Mouse (Mus musculus): ENCODE data around the gene Fndc11. TPM values are rescaled to one million over a fixed set of nuclear protein-coding genes. Genes with fewer than 3 reads are reported as not detected.
A peak's percentile ranks its signal among the peaks of the same experiment; 100 is the strongest.
"Not testable (repeated sequence)": the region's sequence is repeated elsewhere in the genome, so short reads cannot be mapped to it uniquely, and the experiment has no call there.

The Fndc11 gene
- polyA plus RNA-seq (2015; fragmentation: Nextera tagmentation; extraction: Ambion mirVana): 0.20 and 0.23 TPM in 2 replicates

- WGBS: 2% methylated on average over 25 of the region's 25 CpGs
- peak; percentile 87 for ATAC-seq (ENCODE audit: insufficient number of reproducible peaks, low FRiP score, low TSS enrichment, low read depth)
- Histone ChIP-seq H3K27ac (replicated peaks) (peak within 1 kb of the TSS; percentile 34; the same call in 1 of the 2 replicates), H3K9me3 (replicated peaks) (no peaks in the 10 kb centered on the region), H3K9ac (no peak within 1 kb of the TSS), H3K4me1 (peaks cover 13% of the 10 kb centered on the region), H3K4me2 (replicated peaks) (peak within 1 kb of the TSS; percentile 60), H3K36me3 (no peaks in the 10 kb centered on the region), H3K4me3 (replicated peaks) (peak within 1 kb of the TSS; percentile 34), H3K27me3 (0 out of 2 replicates have a peak, but pooled peaks cover 4% of the 10 kb centered on the region)
Measured at GRCm38 (mm10) chr2:181219538-181220216, at the start of gene Fndc11. Gene Fndc11 (plus strand): TSS chr2:181220013.

GRCm38 (mm10) chr2:181174646-181175045, 45.2 kb upstream of the Fndc11 start:
- Histone ChIP-seq H3K27ac (replicated peaks) (no peak overlapping the region), H3K4me2 (replicated peaks) (no peak overlapping the region), H3K4me3 (replicated peaks) (no peak overlapping the region), H3K9me3 (replicated peaks) (no peaks in the 10 kb centered on the region), H3K9ac (no peak overlapping the region), H3K4me1 (no peaks in the 10 kb centered on the region), H3K36me3 (no peaks in the 10 kb centered on the region), H3K27me3 (no peaks in the 10 kb centered on the region)
- no peak for ATAC-seq (ENCODE audit: insufficient number of reproducible peaks, low FRiP score, low TSS enrichment, low read depth)
- 81% methylated on average over 3 of the region's 3 CpGs for WGBS

DNA sequence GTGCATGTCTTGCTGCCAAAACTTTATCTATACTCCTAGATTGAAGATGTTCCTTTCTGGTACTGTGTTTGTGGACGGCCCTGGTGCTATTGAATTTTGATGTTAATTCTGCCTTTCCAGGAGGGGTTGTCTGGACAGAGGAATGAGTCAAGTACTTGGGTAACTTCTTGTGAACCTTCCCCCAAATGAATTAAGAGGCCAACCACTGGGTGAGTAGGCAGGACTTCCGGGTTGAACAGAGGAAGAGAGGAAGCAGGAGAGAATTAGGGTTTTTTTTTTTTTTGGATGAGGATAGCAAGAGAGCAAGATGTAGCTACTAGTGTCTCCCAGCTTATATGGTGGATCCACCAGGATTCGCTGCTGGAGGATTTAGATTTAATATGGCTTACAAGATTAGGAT, 41.8 kb upstream of the Fndc11 start:
- H3K9me3 ChIP-seq (replicated peaks): no peaks in the 10 kb centered on the region
- no peak overlapping the region for H3K27ac ChIP-seq (replicated peaks)
- 76% methylated on average over 3 of the region's 3 CpGs for WGBS
- H3K4me1 ChIP-seq: no peaks in the 10 kb centered on the region
- H3K4me2 ChIP-seq (replicated peaks): no peak overlapping the region
- no peaks in the 10 kb centered on the region for H3K27me3 ChIP-seq
- H3K4me3 ChIP-seq (replicated peaks): no peak overlapping the region
- no peaks in the 10 kb centered on the region for H3K36me3 ChIP-seq
- no peak for ATAC-seq (ENCODE audit: insufficient number of reproducible peaks, low FRiP score, low TSS enrichment, low read depth)
- H3K9ac ChIP-seq: no peak overlapping the region

DNA sequence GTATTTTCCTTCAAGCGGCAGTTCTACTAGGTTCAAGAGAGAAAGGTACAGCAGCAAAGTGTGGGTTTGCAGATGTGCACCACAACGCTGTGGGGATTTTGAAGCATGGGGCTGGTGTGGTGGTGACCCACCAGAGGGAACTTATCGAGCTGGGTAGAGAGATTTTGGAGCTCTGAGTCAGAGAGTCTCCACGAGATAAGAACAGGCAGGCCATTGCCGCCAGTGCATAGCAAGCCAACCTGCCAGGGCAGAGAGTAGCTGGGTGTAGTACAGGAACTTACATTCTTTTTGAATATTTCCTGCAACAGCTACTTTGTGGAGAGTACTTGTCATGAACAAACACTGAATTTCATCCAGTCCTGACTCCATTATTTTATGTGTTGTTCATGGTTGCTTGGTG, 41.3 kb upstream of the Fndc11 start:
- Histone ChIP-seq H3K4me1 (no peaks in the 10 kb centered on the region), H3K4me2 (replicated peaks) (no peak overlapping the region), H3K27ac (replicated peaks) (no peak overlapping the region), H3K27me3 (no peaks in the 10 kb centered on the region), H3K9ac (no peak overlapping the region), H3K9me3 (replicated peaks) (no peaks in the 10 kb centered on the region), H3K4me3 (replicated peaks) (no peak overlapping the region), H3K36me3 (no peaks in the 10 kb centered on the region)
- 76% methylated on average over 5 of the region's 5 CpGs for WGBS
- ATAC-seq (ENCODE audit: insufficient number of reproducible peaks, low FRiP score, low TSS enrichment, low read depth): no peak

DNA sequence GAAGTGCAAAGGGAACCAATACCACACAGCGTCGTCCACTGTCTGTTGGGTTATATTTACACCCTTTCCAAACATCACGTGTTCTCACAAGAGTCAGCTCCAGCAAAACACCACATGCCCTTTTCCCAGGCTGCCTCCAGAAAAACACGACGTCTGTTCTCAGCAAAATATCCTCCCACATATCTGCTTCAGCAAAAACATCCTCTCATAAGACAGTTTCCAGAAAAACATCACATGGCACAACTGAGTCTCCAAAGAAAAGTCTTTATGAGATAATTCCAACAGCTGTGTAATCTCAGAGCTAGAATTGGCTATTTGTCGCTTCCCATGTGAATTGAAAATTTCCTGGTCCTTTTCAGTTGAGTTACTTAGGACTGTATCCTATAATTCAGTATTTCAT, 38.9 kb upstream of the Fndc11 start:
- Histone ChIP-seq H3K4me1 (no peaks in the 10 kb centered on the region), H3K4me3 (replicated peaks) (no peak overlapping the region), H3K9ac (no peak overlapping the region), H3K27me3 (no peaks in the 10 kb centered on the region), H3K36me3 (no peaks in the 10 kb centered on the region), H3K9me3 (replicated peaks) (no peaks in the 10 kb centered on the region), H3K27ac (replicated peaks) (no peak overlapping the region), H3K4me2 (replicated peaks) (no peak overlapping the region)
- 81% methylated on average over 6 of the region's 6 CpGs for WGBS
- ATAC-seq (ENCODE audit: insufficient number of reproducible peaks, low FRiP score, low TSS enrichment, low read depth): no peak

DNA sequence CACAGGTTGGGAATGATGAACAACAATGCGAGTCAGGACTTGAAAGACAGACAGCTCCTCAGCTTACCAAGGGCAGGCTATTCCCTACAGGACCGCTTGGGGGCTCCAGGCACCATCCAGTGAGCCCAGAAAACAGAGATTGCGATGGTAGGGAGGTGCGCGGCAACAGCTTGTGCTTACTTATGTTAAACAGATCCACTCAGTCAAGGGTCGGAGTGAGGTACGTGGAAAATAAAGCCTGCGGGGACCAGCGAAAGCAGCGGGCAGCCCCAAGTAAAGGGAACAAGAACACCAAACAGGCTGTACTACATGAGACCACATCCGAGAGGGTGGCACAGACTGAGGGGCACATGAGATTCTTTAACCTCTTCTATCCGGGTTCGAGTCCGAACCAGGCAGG, 33.2 kb upstream of the Fndc11 start:
- Histone ChIP-seq H3K9me3 (replicated peaks) (no peaks in the 10 kb centered on the region), H3K36me3 (no peaks in the 10 kb centered on the region), H3K27me3 (no peaks in the 10 kb centered on the region), H3K4me2 (replicated peaks) (peak overlapping the region; percentile 83), H3K27ac (replicated peaks) (peak overlapping the region; percentile 94), H3K4me3 (replicated peaks) (peak overlapping the region; percentile 79), H3K9ac (peak overlapping the region; percentile 88; the same call in 1 of the 2 replicates), H3K4me1 (peaks cover 12% of the 10 kb centered on the region)
- peak; percentile 82 for ATAC-seq (ENCODE audit: insufficient number of reproducible peaks, low FRiP score, low TSS enrichment, low read depth)
- under 1% methylated on average over 14 of the region's 14 CpGs for WGBS

DNA sequence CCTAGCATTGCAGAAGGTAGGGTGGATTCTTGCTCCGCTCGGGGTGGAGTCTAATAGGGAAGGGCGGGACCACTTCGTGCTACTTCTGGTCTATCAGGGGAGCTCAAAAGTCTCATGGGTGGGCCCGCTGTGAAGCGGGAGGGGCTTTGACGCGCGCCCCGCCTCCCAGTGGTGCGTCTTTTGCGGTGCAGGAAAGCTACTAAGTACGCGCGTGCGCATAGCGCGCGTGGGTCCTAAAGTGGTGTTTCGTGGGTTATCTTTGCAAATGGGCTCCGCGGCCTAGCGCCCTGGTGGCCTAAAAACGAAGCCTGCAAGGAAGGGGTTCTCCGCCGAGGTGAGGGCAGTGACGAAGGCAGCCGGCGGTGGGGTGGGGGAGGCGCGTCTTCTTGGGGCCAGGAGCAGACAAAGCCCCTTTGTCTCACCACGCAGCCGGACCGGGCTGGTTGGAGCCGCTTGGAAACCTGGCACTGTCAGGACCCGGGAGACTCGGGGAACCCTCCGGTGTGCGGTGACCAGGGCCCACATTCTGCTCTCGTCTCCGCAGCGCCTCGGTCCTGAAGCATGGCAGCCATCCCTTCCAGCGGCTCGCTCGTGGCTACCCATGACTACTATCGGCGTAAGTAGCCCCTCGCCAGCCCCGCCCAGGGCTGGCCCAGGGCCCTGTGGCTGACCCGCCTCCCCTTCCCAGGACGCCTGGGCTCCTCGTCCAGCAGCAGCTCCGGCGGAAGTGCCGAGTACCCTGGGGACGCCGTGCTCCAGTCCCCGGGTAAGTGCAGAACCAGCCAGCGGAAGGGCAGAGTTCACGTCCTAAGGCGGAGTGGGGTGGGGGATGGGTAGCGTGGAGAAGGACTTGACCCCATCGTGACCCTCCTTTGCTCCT, 32.5 kb upstream of the Fndc11 start, which contains the start of gene Ppdpf:
Gene Ppdpf, plus strand, starts transcription at position 127 of the 880 bp plus-strand sequence.
- under 1% methylated on average over 64 of the region's 64 CpGs for WGBS
- Histone ChIP-seq H3K27ac (replicated peaks) (peak within 1 kb of the TSS; percentile 94), H3K36me3 (no peaks in the 10 kb centered on the region), H3K9ac (peak within 1 kb of the TSS; percentile 88), H3K4me1 (peaks cover 12% of the 10 kb centered on the region), H3K9me3 (replicated peaks) (no peaks in the 10 kb centered on the region), H3K4me3 (replicated peaks) (peak within 1 kb of the TSS; percentile 79), H3K27me3 (no peaks in the 10 kb centered on the region), H3K4me2 (replicated peaks) (peak within 1 kb of the TSS; percentile 83)
- peak; percentile 96 for ATAC-seq (ENCODE audit: insufficient number of reproducible peaks, low FRiP score, low TSS enrichment, low read depth)

- H3K9me3 ChIP-seq (replicated peaks): no peaks in the 10 kb centered on the region
- peaks cover 12% of the 10 kb centered on the region for H3K4me1 ChIP-seq
- 27% methylated on average over 2 of the region's 2 CpGs for WGBS
- H3K36me3 ChIP-seq: no peaks in the 10 kb centered on the region
- H3K27ac ChIP-seq (replicated peaks): peak overlapping the region; percentile 39; the same call in 1 of the 2 replicates
- H3K4me2 ChIP-seq (replicated peaks): peak overlapping the region; percentile 83
- no peak overlapping the region for H3K9ac ChIP-seq
- no peaks in the 10 kb centered on the region for H3K27me3 ChIP-seq
- no peak for ATAC-seq (ENCODE audit: insufficient number of reproducible peaks, low FRiP score, low TSS enrichment, low read depth)
- no peak overlapping the region for H3K4me3 ChIP-seq (replicated peaks)
Measured at GRCm38 (mm10) chr2:181188681-181189080, 31.1 kb upstream of the Fndc11 start.

GRCm38 (mm10) chr2:181189321-181189720, 30.5 kb upstream of the Fndc11 start:
- ATAC-seq (ENCODE audit: insufficient number of reproducible peaks, low FRiP score, low TSS enrichment, low read depth): no peak
- no peak overlapping the region for H3K9ac ChIP-seq
- H3K27ac ChIP-seq (replicated peaks): peak overlapping the region; percentile 39; the same call in 1 of the 2 replicates

GRCm38 (mm10) chr2:181191385-181191784, 28.4 kb upstream of the Fndc11 start:
- H3K4me1 ChIP-seq; H3K9me3 ChIP-seq (replicated peaks); H3K9ac ChIP-seq; ATAC-seq (ENCODE audit: insufficient number of reproducible peaks, low FRiP score, low TSS enrichment, low read depth); H3K36me3 ChIP-seq; H3K4me3 ChIP-seq (replicated peaks); H3K27me3 ChIP-seq; H3K4me2 ChIP-seq (replicated peaks); H3K27ac ChIP-seq (replicated peaks): not testable (repeated sequence)
- 60% methylated on average over 4 of the region's 4 CpGs for whole genome bisulfite sequencing

More at GRCm38 (mm10) chr2:181189321-181189720, 30.5 kb upstream of the Fndc11 start:
- no peak overlapping the region for H3K4me3 ChIP-seq (replicated peaks)
- no peaks in the 10 kb centered on the region for H3K27me3 ChIP-seq
- H3K9me3 ChIP-seq (replicated peaks): no peaks in the 10 kb centered on the region
- 78% methylated on average over 1 of the region's 1 CpGs for WGBS
- H3K36me3 ChIP-seq: no peaks in the 10 kb centered on the region
- H3K4me2 ChIP-seq (replicated peaks): no peak overlapping the region
- peaks cover 12% of the 10 kb centered on the region for H3K4me1 ChIP-seq

GRCm38 (mm10) chr2:181191936-181192335, 27.9 kb upstream of the Fndc11 start:
- H3K27ac ChIP-seq (replicated peaks): no peak overlapping the region
- WGBS: 56% methylated on average over 4 of the region's 4 CpGs
- H3K4me1 ChIP-seq: peaks cover 9% of the 10 kb centered on the region
- no peak overlapping the region for H3K4me2 ChIP-seq (replicated peaks)
- H3K9ac ChIP-seq: no peak overlapping the region
- H3K27me3 ChIP-seq: no peaks in the 10 kb centered on the region
- no peaks in the 10 kb centered on the region for H3K36me3 ChIP-seq
- no peak overlapping the region for H3K4me3 ChIP-seq (replicated peaks)
- no peaks in the 10 kb centered on the region for H3K9me3 ChIP-seq (replicated peaks)
- ATAC-seq (ENCODE audit: insufficient number of reproducible peaks, low FRiP score, low TSS enrichment, low read depth): no peak
